Mouse (Mus musculus) embryonic fibroblast, embryonic 13.5 days (primary cell): Measurements from ENCODE around the gene E430018J23Rik. TPM values are rescaled to one million over a fixed set of nuclear protein-coding genes. Genes with fewer than 3 reads are reported as not detected.

Source experiments
- H3K27ac ChIP-seq: 2 replicates; pipeline ENCODE4 v1.5.1; 2012; ENCODE audit warnings: low read length, control low read depth, inconsistent platforms; ENCODE audit not compliant: insufficient read depth
- H3K4me1 ChIP-seq: 2 replicates; pipeline ENCODE4 v1.6.1; 2011; ENCODE audit warnings: low read length; ENCODE audit not compliant: control insufficient read depth, insufficient read depth
- H3K4me3 ChIP-seq: 2 replicates; pipeline ENCODE4 v1.5.1; 2011; ENCODE audit warnings: mild to moderate bottlenecking, control low read depth, low read length; ENCODE audit not compliant: insufficient read depth
- CTCF ChIP-seq: IDR thresholded peaks from 2 replicates; pipeline ENCODE4 v1.5.1; 2011; ENCODE audit warnings: mild to moderate bottlenecking, control low read depth, low read length, moderate library complexity, borderline replicate concordance; ENCODE audit not compliant: insufficient read depth
- POLR2A ChIP-seq: IDR thresholded peaks from 2 replicates; pipeline ENCODE4 v1.6.1; 2011; ENCODE audit warnings: low read depth, mild to moderate bottlenecking, control low read depth, low read length, moderate library complexity
- polyA plus RNA-seq: library from polyadenylated mRNA; stranded (reverse); fragments of >200 nt; gene quantifications from 2 replicates; pipeline ENCODE4 v1.2.4, GENCODE M21; 2011; ENCODE audit warnings: low read depth; ENCODE audit not compliant: missing spikeins, insufficient read length

The E430018J23Rik gene
- polyA plus RNA-seq = 5.3 and 7.1 TPM in 2 replicates

- Histone ChIP-seq H3K27ac (peak within 1 kb of the TSS; percentile 8; the same call in 1 of the 2 replicates), H3K4me3 (peak within 1 kb of the TSS; percentile 75), H3K4me1 (peaks cover 5% of the 10 kb centered on the region; the same call in 1 of the 2 replicates)
- peak; percentile 86 for TF ChIP-seq POLR2A
- TF ChIP-seq CTCF = no peak
Observed at GRCm38 (mm10) chr7:127393157-127393943, at the start of gene E430018J23Rik. Gene E430018J23Rik, minus strand, starts transcription at chr7:127393629.

GRCm38 (mm10) chr7:127437724-127438123 is 44.3 kb upstream of the E430018J23Rik start:
- no peaks in the 10 kb centered on the region for H3K4me1 ChIP-seq
- H3K4me3 ChIP-seq = no peak overlapping the region
- TF ChIP-seq CTCF (no peak), POLR2A (no peak)
- no peak overlapping the region for H3K27ac ChIP-seq

GRCm38 (mm10) chr7:127435206-127435605 is 41.8 kb upstream of the E430018J23Rik start:
- H3K4me1 ChIP-seq = no peaks in the 10 kb centered on the region
- TF ChIP-seq CTCF = no peak
- TF ChIP-seq POLR2A = no peak
- no peak overlapping the region for H3K27ac ChIP-seq
- no peak overlapping the region for H3K4me3 ChIP-seq

DNA sequence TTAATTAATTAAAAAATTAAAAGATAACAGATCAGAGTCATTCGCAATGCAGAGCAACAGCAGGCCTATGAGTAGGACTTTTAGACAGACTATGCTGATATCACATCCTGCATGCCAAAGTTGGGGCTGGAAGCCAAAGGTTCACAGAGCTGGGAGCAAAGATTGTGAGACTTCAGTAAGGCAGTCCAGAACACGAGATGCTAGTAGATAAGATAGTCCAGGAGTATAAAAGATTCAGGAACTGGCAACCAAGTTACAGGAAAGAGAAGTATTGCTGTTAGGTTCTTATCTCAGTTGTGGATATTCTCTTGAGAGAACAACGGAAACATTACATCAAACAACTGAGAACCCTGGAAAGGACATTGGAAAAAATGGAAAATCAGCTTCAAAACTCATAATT is 32.9 kb upstream of the E430018J23Rik start:
- no peak overlapping the region for H3K27ac ChIP-seq
- H3K4me1 ChIP-seq = no peaks in the 10 kb centered on the region
- TF ChIP-seq POLR2A (no peak), CTCF (no peak)
- H3K4me3 ChIP-seq = no peak overlapping the region

DNA sequence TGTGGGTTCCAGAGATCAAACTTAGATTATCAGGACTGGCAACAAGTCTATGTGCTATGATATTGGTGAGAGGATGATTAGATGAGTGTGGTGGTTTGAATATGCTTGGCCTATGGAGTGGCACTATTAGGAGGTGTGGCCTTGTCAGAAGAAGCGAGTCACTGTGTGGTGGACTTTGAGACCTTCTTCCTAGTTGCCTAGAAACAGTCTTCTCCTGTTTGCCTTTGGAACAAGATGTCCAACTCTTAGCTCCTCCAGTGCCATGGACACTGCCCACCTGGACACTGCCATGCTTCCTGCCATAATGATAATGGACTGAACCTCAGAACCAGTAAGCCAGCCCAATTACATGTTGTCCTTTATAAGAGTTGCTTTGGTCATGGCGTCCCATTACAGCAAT is 32.5 kb upstream of the E430018J23Rik start:
- Histone ChIP-seq H3K4me3 (no peak overlapping the region), H3K4me1 (no peaks in the 10 kb centered on the region), H3K27ac (no peak overlapping the region)
- no peak for TF ChIP-seq CTCF
- TF ChIP-seq POLR2A = no peak

GRCm38 (mm10) chr7:127425291-127425690 is 31.9 kb upstream of the E430018J23Rik start:
- Histone ChIP-seq H3K4me1 (no peaks in the 10 kb centered on the region), H3K4me3 (no peak overlapping the region), H3K27ac (no peak overlapping the region)
- TF ChIP-seq CTCF (no peak), POLR2A (no peak)

DNA sequence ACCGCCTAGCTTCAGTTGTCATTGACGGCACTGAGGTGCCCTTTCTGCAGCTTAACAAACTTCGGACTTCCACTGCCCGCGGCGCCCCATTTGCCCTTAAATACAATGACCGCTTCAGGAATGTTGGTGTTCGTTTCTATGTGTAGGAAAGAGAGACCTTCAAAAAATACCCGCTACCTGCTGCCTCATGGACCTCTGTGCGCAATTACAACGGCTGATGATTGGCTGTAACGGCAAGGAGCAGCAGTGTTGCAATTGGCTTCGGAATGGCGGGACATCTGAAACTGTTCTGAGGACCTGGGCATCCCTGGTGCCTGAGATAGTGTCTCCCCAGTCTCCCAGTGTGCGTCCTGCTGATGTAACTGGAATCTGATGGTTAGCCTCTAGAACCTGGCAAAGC is 28.8 kb upstream of the E430018J23Rik start:
- no peak overlapping the region for H3K27ac ChIP-seq
- TF ChIP-seq CTCF = no peak
- TF ChIP-seq POLR2A = no peak
- no peaks in the 10 kb centered on the region for H3K4me1 ChIP-seq
- H3K4me3 ChIP-seq = peak overlapping the region; percentile 92

DNA sequence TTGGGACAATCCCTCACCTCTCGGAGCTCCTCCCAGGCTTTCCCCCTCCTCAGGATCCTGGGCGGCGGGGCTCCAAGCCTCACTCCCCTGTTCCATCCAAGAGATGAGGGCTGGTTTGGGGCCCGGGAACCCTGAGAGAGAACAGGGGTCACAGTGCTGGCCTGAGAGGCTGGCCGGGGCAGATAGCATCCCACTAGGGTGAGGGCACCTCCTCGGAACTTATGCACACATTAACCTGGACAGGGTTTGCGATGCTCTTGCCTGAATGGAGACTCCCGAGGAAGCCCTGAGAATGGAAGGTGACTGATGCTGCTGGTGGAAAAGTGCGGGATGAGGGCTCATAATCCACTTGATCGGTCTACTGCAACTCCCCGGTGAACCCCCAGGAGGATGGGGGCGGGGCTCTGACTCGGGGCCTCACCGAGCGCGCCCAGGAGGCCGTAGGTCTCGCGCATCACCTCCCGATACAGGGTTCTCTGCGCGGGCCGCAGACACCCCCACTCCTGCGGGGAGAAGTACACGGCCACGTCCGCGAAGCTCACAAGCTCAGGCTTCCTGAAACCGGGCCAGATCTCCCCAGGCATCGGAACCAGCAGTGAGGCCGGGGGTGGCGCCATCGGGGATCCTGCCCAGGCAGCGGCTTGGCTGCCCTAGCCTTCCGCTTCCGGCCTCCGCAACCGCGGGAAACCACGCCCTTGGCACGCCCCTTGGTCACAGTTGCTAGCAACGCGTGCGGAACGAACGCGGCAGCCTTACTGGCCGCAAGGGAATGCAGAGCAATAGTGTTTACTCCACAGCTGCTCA is 28.2 kb upstream of the E430018J23Rik start, which contains the start of gene Zfp688:
Gene Zfp688 (minus strand): TSS at position 681 of the 804 bp plus-strand sequence.
- TF ChIP-seq CTCF (no peak), POLR2A (peak; percentile 77)
- Histone ChIP-seq H3K4me3 (peak within 1 kb of the TSS; percentile 92), H3K4me1 (no peaks in the 10 kb centered on the region), H3K27ac (0 out of 2 replicates have a peak within 1 kb of the TSS, but pooled peaks have one; percentile 43)

DNA sequence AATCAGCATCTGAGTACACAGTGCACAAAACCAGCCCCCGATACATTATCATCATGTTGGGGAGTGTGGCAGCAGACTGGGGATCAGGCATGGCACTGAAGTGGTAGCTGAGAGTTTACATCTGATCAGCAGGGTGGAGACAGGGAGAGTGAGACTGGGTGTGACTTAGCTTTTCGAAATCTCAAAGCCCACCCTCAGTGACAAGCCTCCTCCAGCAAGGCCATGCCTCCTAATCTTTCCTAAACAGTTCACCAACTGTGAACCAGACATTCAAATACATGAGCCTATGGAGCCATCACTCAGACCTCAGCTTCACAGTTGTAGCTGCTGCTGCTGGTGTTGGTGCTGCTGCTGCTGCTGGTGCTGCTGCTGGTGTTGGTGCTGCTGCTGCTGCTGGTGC is 18.0 kb upstream of the E430018J23Rik start:
- H3K4me1 ChIP-seq = no peaks in the 10 kb centered on the region
- no peak overlapping the region for H3K4me3 ChIP-seq
- no peak overlapping the region for H3K27ac ChIP-seq
- TF ChIP-seq POLR2A (no peak), CTCF (no peak)
